Mouse (Mus musculus) ES-E14 (cell line): ENCODE results near the gene Cpt1c. TPM values are rescaled to one million over a fixed set of nuclear protein-coding genes. Genes with fewer than 3 reads are reported as not detected.

Source experiments
- DNase-seq: peaks from one replicate; pipeline ENCODE4 v3.0.0-alpha.2; 2013; ENCODE audit warnings: low read depth, low spot score
- H3K27ac ChIP-seq: 2 replicates; pipeline ENCODE4 v1.5.1; 2012; ENCODE audit warnings: low read depth, mild to moderate bottlenecking, low read length, moderate library complexity, mixed read lengths; ENCODE audit not compliant: poor library complexity, insufficient read depth, severe bottlenecking
- H3K36me3 ChIP-seq: 2 replicates; pipeline ENCODE4 v1.6.1; 2012; ENCODE audit warnings: mild to moderate bottlenecking, low read length, moderate library complexity, mixed read lengths; ENCODE audit not compliant: control insufficient read depth, poor library complexity, insufficient read depth, severe bottlenecking
- H3K4me1 ChIP-seq, 2 experiments: fragments of 150-350 bp in 1 of 2; sonication (generic) in 1 of 2; 2 replicates each; pipeline ENCODE4 v1.6.1; 2012; ENCODE audit warnings: low read length in 2 of 2, mild to moderate bottlenecking in 1 of 2, mixed read lengths in 1 of 2; ENCODE audit not compliant: control insufficient read depth in 2 of 2, insufficient read depth in 2 of 2, poor library complexity in 1 of 2
- H3K4me3 ChIP-seq, 2 experiments: fragments of 150-350 bp in 1 of 2; sonication (generic) in 1 of 2; 2 replicates each; pipeline ENCODE4 v1.5.1; 2012; ENCODE audit warnings: low read length in 2 of 2, low read depth in 1 of 2, mild to moderate bottlenecking in 1 of 2, mixed read lengths in 1 of 2; ENCODE audit not compliant: insufficient read depth in 1 of 2, poor library complexity in 1 of 2, severe bottlenecking in 1 of 2
- H3K9ac ChIP-seq: 2 replicates; pipeline ENCODE4 v1.6.1; 2012; ENCODE audit warnings: low read depth, mild to moderate bottlenecking, low read length, mixed read lengths; ENCODE audit not compliant: poor library complexity, insufficient read depth, severe bottlenecking
- H3K9me3 ChIP-seq: fragments of 150-350 bp; sonication (generic); 2 replicates; pipeline ENCODE4 v1.6.1; 2012; ENCODE audit warnings: low read depth, mild to moderate bottlenecking, low read length; ENCODE audit not compliant: control insufficient read depth, insufficient read depth
- CHD2 ChIP-seq: IDR thresholded peaks from 2 replicates; pipeline ENCODE4 v1.6.1; 2014; ENCODE audit warnings: mild to moderate bottlenecking, low read depth, low read length, inconsistent platforms
- HCFC1 ChIP-seq: IDR thresholded peaks from 2 replicates; pipeline ENCODE4 v1.6.1; 2012; ENCODE audit warnings: low read length, inconsistent platforms, borderline replicate concordance; ENCODE audit not compliant: insufficient read depth
- MAFK ChIP-seq: IDR thresholded peaks from 2 replicates; pipeline ENCODE4 v1.6.1; 2014; ENCODE audit warnings: mild to moderate bottlenecking, low read depth, low read length, inconsistent platforms; ENCODE audit not compliant: insufficient read depth
- ZC3H11A ChIP-seq: IDR thresholded peaks from 2 replicates; pipeline ENCODE4 v1.6.1; 2012; ENCODE audit warnings: low read depth, mild to moderate bottlenecking, inconsistent platforms, low read length, borderline replicate concordance
- ZNF384 ChIP-seq: IDR thresholded peaks from 2 replicates; pipeline ENCODE4 v1.6.1; 2012; ENCODE audit warnings: low read depth, low read length, inconsistent platforms
- in situ Hi-C, 2 experiments: fragments of 600-800 bp; cut with MboI; formaldehyde crosslinking; loops; one replicate each; pipeline ENCODE4 v1.15.1; 2025; ENCODE audit warnings: low sequenced_read_pairs in 2 of 2, inconsistent platforms in 1 of 2; ENCODE audit not compliant: unreplicated experiment in 2 of 2
- total RNA-seq: library from RNA; depleted of rRNA; stranded (reverse); fragments of 300-350 nt; gene quantifications from 2 replicates; pipeline ENCODE4 v1.2.3, GENCODE M21; 2012

The Cpt1c gene
- total RNA-seq, 1 experiment, result 60.3 TPM

DNA sequence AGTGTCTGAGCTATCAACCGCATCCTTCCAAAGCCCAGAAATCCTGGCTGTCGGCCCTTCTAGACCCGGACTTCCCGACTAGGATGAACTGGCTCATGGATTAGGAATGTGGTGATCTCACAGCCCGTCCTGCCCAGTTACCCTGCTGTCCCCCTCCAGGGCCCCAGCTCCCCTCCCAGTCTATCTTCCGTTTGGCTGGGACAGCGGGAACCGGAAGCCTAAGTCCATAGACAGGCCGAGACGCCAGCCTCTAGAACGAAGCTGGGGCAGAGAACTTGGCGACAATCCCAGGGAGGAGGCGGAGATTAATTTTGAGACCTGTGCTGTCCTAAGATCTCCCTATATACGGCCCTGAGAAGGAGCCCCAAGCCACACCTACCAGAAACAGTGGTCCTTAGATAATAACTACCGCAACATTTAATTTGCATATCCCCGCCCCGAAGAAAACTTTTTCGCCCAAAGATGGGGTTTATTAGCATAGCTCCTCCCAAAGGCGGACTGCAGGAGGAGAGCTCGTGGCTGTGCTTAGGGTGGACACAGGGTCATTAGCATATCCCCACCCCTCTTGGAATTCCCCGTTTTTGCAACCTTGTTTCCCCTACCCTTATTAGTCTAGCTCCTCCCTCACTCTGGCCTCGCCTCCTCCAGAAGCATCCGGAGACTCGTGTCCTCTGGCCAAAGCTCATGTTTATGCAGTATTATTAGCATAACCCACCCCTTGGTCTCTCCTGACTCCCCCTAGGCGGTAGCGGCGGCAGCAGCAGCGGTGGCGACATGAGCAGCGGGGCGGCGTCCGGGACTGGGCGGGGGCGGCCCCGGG, 42.8 kb upstream of the Cpt1c start, which contains the start of gene Rras:
Rras (plus strand) TSS at position 720 of the 820 bp plus-strand sequence.
- Histone ChIP-seq H3K36me3 (peaks cover 13% of the 10 kb centered on the region), H3K4me1 (peaks cover 3 to 15% of the 10 kb centered on the region in 2 experiments; a peak in 3 of 4 replicates), H3K9me3 (no peaks in the 10 kb centered on the region), H3K9ac (peak within 1 kb of the TSS; percentile 64), H3K4me3 (peak within 1 kb of the TSS; percentile 64 to 79), H3K27ac (no peak within 1 kb of the TSS)
- TF ChIP-seq MAFK (no peak), ZNF384 (no peak), HCFC1 (no peak), ZC3H11A (no peak), CHD2 (no peak)
- in situ Hi-C loops, result no loop called here
- DNase-seq, result peak; percentile 99

DNA sequence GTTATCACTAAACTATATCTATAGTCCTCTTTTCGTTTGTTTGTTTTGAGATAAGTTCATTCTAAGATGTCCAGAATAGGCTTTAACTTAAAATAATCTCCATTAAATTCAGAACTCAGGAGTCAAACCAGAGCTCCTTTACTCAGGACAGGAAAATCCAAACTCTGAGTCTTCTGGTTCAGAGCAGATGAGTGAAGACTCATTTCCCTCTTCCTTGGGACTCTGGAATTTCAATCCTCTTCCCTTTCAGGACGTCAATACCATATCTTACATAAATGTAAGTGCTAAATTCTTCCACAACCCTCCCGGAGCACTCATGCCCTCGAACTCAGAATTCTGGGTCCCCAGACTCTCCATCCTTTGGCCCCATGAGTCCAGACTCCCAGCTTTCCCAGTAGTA, 42.1 kb upstream of the Cpt1c start:
- Histone ChIP-seq H3K27ac (no peak overlapping the region), H3K4me3 (peak overlapping the region; percentile 59 to 79), H3K4me1 (peaks cover 3 to 15% of the 10 kb centered on the region in 2 experiments; a peak in 3 of 4 replicates), H3K9ac (peak overlapping the region; percentile 46), H3K9me3 (no peaks in the 10 kb centered on the region), H3K36me3 (peaks cover 20% of the 10 kb centered on the region)
- in situ Hi-C loops, result no loop called here
- TF ChIP-seq ZC3H11A (no peak), ZNF384 (no peak), MAFK (no peak), CHD2 (no peak), HCFC1 (no peak)
- DNase-seq, result no peak

DNA sequence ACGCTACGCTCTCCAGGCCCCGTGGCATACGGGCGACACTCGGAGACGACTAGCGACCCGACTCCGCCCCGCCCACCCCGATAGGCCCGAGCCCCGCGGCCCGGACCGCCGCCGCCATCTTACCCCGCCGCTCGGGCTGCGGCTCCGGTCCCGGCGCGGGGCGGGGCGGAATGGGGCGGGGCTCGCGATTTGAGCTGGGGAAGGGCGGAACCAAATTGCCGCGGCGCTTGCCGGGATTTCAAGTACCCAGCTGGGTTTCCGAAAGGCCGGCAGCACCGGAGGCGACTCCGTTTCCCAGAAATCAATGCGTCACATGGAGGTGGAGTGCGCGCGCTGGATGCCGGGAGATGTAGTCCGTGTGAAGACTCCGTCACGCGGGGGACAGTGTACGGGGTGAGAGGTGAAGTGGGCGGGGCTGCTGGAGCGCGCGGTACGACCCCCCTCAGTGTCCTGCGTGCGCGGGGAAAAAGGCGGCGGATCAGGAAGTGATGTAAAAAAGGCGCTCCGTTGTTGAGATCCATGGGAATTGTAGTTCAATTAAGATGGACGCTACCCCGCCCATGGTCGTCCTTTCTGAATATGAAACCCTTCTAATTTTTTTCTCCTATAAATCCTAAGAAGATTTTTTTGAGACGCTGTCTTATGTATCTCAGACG, 41.4 kb upstream of the Cpt1c start, which contains the start of gene Scaf1:
Scaf1 (minus strand) TSS at position 407 of the 656 bp plus-strand sequence.
- H3K36me3 ChIP-seq, result peaks cover 26% of the 10 kb centered on the region
- in situ Hi-C loops, result no loop called here
- TF ChIP-seq CHD2 (no peak; the same call in 1 of the 2 replicates), MAFK (no peak), ZNF384 (no peak), ZC3H11A (no peak), HCFC1 (peak; percentile 97)
- H3K27ac ChIP-seq, result peak within 1 kb of the TSS; percentile 69
- peak; percentile 99 for DNase-seq
- peak within 1 kb of the TSS; percentile 92 for H3K9ac ChIP-seq
- peaks cover 3 to 15% of the 10 kb centered on the region in 2 experiments; a peak in 3 of 4 replicates for H3K4me1 ChIP-seq
- peak within 1 kb of the TSS; percentile 93 to 96 for H3K4me3 ChIP-seq
- no peaks in the 10 kb centered on the region for H3K9me3 ChIP-seq

DNA sequence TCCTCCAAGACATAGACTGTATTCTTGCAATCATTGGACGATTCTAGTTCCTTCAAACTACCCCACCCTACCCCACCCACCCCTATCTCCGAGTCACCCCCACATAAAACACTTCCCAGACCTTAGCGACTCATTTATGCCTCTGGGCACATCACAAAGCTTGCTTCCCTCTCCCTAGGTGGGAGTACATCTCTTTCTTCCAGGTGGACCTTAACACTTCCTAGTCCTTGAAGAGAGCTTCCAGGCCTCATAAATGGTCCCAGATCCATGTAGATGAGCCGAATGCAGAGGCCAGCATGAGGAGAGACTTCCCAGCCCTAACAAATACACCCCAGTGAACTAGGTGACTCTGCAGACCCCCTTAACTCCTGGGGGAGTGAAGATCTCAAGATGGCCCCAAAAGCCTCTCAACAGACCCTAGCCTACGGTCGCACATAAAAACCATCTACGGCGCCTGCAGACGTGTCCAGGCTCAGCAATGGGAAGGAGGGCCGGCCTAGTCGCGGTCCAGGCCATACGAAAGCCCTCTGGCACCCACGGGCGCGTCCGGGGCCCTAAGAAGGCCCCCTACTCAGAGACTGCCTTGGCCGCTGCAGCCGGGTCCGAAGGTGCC, 40.8 kb upstream of the Cpt1c start:
- Histone ChIP-seq H3K4me1 (peaks cover 3 to 15% of the 10 kb centered on the region in 2 experiments; a peak in 3 of 4 replicates), H3K36me3 (peaks cover 26% of the 10 kb centered on the region), H3K27ac (peak overlapping the region; percentile 69), H3K9me3 (no peaks in the 10 kb centered on the region), H3K4me3 (peak overlapping the region; percentile 93 to 96), H3K9ac (peak overlapping the region; percentile 92)
- in situ Hi-C loops, result no loop called here
- TF ChIP-seq HCFC1, result no peak
- no peak for TF ChIP-seq ZC3H11A
- no peak for TF ChIP-seq CHD2
- TF ChIP-seq MAFK, result no peak
- no peak for TF ChIP-seq ZNF384
- no peak for DNase-seq
